Mouse (Mus musculus) monocyte, adult 5-6 weeks (primary cell): ENCODE measurements around the gene Palm2. TPM values are rescaled to one million over a fixed set of nuclear protein-coding genes. Genes with fewer than 3 reads are reported as not detected.

Experiments
- ATAC-seq: fragments of 153-309, 156-312 bp; replicated peaks from 2 replicates; pipeline ENCODE4 v1.8.0; 2017; ENCODE audit warnings: mild to moderate bottlenecking; ENCODE audit not compliant: low TSS enrichment, insufficient number of reproducible peaks, severe bottlenecking, poor library complexity, low FRiP score
- total RNA-seq: library from RNA; stranded (forward); fragments of 200-1000, 200-491, 200-594 nt; gene quantifications from 3 replicates; pipeline ENCODE4 v1.2.3, GENCODE M21; 2017

Palm2 gene
- total RNA-seq, 1 experiment from 2014 or later = not detected

DNA sequence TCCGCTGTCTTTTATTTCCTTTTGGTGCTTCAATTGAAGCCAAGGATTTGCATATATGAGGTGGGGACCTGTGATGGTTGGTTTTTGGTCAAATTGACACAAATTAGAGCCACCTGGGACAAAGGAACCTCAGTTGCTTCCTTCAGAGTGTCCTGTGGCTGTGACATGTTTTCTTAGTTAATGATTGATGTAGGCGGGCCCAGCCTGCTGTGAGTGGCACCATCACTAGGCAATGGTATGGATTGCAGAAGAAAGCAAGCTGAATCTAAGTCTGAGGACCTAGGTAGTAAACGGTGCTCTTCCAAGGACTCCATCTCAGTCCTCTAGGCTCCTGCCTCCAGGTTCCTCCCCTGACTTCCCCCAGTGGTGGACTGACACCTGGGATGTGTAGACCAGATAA is 76.5 kb downstream of the Palm2 start:
- ATAC-seq = no peak

DNA sequence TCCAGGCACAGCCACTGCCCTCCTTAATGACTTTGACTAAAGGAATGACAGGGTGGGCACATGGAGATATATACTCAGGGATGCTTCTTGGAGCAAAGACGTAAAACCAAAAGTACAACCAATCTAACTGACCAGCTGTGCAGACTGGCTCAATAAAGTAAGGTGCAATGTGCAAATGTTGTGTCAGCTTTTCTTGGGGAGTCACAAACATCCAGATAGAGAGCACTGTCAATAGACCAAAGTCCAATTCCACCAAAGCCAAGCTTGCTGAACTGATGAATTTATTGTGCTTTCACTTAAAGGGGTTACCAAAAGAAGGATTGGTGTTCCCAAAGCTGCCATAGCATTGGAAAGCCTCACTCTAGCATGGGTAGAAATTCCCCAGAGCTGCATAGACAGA is 77.7 kb downstream of the Palm2 start:
- ATAC-seq = no peak

DNA sequence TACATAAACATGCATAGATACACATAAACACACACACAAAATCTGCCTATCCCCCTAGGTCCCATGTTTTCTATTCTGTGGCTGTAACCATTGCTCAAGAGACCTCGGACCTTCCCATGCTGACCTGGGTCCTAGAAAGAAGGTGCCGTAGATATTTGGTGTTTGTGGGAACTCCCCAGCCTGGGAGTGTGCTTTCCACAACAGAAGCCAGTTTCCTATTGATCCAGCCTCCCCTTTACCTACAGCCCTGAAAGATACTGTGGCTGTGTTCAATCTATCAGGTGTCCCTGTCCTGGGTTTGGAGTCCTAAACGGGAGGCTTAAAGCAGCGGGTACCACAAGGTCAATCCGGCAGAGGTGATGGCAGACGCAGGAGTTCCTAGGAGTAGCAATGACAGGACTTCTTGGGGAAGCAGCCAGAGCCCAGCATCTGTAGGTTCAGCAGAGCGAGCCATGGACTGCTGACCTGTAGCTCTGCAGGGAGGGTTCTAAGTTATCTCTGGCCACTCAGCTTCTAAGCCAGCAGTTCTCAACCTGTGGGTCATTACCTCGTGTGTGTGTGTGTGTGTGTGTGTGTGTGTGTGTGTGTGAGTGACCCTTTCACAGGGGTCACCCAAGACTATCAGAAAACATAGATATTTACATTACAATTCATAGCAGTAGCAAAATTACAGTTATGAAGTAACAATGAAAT is 79.3 kb downstream of the Palm2 start:
- ATAC-seq = no peak

DNA sequence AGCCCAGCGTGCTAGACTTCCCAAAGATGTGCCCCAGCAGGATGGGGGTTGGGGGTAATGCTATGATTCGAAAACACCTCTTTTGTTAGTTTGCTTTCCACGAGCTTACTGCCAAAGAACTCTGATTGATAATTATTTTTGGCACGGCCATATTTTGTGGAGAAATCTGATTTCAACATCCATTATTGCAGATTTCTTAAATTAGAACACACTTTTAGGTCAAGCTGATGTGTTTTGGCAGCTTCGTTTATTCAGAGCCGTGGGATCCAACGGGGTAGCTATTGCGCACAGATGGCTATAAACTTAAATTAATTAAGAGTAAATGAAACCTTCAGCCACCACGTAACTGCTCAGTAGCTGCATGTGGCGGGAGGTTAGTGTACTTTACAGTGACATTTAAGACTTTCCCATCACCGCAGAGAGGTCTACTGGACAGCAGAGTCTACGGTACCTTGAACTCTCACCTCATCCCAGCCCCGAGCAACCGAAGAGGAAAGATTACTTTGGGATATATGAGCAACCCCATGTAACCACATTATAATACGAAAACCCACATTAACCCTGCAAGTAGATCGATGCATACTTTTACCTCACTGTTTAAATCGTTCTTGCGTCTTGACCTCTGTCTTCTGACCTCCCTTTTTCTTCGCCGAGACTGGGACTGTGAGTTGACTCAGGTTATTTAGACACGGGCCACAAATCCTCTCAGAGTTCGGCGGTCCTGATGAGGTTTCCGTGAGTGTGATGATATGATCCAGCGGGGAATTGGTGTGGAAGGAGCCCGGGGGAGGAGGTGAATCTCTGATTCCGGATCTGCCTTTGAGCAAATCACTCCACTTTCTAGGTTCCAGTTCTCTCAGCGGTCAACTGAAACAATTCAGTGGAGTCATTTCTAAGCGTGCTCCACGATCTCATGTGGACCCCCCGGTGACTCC is 80.2 kb downstream of the Palm2 start:
- ATAC-seq = no peak

DNA sequence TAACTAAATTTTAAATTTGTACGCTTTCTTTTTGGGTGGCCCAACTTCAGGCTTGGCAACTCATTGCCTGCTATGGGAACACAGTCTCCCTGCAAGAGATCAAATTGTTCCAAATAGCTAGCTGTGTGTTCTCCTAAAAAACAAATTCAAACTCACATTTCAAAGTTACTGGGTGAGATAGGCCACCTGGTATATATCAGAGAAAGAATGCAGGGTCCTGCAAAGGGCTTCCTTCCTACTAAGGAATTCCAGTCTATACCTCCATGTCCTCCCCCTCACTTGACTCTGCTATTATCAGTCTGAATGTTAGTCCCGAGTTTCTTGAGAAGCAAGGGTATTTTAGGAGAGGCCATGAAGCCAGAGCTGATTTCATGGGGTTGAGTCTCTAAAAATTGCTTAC is 81.3 kb downstream of the Palm2 start:
- no peak for ATAC-seq

DNA sequence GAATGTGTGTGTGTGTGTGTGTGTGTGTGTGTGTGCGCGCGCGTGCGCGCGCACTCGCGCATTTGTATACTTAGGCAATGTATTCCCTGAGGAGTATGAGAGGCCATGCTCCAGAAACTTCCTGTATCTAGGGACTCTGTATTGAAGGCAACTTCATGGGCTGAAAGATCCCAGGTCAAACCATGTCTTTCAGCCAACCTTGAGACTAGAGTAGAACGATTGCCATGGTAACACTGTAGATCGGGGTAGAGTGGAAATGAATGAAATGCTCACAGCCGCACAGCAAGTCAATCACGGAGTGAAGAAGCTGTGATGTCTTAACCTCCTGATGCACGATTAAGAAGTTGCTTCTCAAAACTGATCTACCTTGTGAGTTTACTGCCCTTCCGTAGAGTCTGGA is 89.4 kb downstream of the Palm2 start:
- ATAC-seq = no peak

DNA sequence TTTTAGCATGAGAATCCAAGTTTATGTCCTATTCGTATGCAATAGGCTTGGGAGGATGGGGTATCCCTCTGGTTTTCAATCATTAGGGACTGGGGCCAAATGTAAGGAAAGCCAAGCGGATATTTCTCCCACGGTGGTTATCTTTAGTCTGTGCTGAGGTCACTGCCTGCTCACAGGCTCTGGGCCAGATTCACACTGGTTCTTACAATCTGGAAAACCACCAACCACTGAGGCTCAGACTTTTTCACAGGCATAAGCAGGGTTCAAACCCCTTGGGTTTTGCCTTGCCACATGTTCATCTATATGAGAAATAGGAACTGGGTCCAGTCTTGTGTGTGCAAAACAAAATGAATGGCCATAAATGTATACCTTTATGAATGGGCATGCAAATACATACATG is 90.4 kb downstream of the Palm2 start:
- no peak for ATAC-seq

DNA sequence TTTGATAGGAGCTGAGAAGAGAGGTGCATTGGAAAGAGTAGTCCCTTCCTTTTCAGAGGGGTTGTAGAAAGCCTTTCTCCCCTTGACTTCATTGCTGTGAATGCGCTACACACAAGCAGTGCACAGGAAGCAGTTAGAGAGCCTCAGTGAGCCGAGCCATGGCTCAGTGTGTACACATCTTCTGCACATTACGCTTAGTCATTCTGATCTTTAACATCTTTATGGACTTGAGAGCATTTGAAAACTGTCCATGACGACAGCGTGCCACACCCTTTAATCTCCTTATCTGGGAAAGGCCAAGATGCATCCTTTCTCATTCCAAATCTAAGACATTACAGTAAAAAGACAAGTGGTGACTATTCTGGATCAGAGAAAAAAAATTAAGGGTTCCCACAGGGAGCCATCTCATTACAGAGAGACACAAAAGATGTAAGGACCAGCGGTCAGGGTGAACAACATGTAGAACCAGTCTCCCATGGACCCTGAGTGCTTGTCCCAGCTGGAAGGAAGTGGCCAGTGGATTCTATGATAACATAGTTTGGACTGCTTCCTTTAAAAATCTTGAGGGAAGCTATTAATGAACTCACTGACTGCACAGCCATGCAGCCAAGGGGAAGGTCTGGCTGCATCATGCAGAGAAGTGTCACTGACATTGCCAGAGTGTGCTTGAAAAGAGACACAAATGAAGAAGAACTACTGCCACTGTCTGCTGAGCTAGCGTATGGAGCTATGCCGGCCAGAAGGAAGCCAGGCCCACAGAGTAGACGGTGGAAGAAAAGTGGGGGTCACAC is 91.4 kb downstream of the Palm2 start:
- ATAC-seq = no peak

DNA sequence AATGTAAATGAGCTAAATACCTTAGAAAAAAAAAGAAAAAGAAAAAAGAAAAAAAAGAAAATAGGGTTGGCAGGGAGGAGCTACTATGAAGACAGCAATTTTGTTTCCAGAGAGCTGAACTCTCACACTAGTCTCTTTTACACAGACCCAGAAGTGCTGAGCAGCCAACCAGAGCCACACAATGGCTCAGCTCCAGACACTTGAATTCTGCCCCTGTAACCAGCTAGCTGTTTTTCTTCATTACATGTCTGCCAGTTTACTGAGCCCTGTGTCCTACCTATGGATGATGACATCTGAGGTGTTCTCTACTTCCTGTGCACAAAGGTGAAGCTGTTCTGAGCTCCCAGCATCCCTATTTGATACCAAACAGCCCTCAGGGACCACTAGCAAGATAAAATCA is 94.2 kb downstream of the Palm2 start:
- ATAC-seq = no peak

DNA sequence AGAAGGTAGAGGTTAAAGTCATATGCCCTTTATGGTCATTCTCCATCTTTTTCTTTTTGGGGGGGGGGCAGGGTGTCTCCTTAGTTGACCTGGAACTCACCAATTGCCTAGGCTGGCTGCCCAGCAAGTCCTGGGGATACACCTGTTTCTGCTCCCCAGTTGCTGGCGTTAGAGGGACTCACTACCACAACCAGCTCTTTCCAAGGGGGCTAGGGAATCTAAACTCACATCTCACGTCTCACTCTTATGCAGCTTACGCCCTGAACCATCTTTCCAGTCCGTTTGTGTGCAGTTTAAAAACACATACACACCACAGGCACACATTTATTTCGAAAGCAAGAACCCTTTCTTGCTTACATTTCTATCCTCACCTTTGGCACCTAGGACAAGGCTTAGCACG is 99.6 kb downstream of the Palm2 start:
- no peak for ATAC-seq

DNA sequence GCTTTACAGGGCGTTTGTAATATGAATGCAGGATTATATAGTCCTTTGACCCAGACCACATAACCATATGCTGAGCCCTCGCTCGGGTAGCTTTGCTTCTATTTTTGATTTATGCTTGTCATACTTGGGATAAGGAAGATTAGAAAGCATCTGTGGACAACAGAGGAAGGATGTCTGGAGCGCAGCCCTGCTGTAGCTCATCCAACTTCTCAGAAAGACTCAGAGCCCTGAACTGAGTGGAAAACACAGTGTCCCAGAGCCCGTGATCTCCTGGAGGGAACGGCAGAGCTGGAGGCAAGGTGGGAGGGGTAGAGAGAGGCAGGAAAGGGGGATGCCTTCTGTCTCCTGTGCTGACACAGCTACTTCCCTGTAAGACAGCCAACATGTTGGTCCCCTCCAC is 100.2 kb downstream of the Palm2 start:
- no peak for ATAC-seq

DNA sequence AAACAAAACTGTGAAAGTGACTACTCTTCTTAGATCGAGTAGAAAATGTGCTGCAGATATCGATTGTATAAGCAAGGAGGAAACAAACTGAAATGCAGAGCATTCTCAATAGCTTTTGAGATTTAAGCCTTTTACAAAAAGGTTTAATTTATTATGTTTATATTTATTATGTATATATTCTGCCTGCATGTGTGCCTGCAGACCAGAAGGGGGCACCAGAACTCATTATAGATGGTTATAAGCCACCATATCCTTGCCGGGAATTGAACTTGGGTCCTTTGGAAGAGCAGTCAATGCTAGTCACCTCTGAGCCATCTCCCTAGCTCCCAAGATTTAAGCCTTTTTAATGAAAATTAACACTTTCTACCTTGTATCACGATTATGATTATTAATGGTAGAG is 101.0 kb downstream of the Palm2 start:
- ATAC-seq = no peak

DNA sequence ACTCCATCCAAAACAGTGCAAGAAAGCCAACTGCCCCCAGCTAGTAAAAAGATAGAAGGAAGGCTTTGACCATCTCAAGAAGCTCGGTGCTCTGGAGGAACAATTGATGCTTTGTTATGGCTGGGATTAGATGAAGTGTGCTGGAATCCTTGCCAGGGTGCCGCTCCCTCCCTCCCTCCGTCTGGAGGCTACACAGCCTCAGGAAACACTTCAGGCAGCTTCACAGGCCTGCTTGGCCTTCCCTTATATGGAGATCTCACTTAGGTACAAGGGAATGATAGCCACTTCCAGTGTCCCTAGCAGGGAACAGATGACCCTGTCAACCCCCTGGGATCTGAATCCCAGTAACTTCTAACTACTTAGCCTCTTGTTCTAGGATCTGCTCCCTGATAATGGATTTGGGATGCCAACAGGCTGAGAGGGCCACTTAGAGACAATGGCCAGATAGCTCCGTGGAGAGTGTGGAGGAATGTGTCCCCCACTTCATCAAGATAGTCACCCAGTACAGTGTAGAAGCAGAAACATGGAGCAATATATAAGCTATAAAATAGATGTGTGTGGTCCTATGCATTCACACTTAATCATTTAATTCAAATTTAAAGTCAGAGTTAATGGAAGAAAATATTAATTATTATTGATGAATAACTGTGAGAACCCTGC is 104.1 kb downstream of the Palm2 start:
- ATAC-seq = no peak

DNA sequence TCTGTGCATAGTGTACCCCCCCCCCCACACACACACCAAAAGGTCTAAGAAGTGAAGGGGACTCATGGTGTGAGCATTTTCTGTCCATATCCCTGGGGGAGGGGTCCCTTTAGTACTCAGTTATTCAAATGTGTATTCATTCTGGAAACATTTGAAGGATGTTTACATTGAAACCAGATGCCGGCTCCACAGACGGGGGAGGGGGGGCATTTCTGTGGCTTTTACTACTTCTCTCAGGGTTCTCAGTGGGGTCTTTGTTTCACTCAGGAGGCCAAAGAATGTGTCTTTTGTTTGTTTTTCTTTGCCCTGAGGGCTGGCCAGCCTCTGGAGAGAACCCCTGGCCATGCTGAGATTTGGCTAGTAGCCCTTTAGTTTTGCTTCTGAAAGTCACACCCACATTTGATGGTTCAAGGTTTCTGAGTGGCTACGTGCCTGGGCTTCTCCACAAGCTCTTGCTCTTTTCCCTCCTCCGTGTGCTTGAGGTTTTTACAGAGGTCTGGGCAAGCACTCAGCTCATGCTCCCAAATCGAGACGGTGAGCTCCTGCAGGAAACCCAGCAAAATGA is 109.7 kb downstream of the Palm2 start:
- ATAC-seq = no peak

DNA sequence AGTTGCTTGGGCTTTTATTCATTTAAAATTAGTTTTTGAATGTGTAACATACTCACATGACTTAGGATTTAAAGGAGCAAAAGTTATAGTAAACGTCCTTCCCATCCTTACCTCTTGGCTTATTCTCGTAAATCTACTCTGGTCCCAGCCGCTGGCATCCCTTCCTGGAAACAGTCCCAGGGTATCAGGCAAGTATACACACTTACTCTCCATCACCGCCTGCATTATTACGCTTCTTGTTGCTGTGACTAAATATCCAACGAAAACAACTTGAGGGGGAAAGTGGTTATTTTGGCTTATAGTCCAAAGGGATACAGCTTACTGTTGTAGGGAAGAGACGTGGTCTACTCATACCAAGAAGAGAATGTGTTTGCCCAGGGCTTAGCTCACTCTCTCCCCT is 113.7 kb downstream of the Palm2 start:
- ATAC-seq = no peak

DNA sequence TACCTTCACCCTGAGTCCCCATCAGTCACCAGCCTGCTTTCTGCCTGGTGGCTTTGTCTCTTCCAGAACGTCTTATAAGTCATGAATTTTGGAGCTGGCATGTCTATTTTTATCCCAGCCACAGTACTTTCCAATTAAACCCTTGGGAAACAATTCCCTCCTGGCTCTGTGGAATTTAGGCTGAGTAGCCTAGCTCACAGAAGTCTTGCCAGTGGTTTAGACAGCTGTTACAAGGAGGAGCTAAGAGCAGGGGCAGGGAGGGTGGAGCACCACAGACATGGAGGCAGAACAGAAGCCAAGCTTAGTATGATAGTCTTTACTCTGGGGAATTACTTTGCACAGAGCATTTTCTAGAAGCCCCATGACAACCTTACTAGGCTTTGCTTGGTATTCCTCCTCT is 116.2 kb downstream of the Palm2 start:
- ATAC-seq = no peak

DNA sequence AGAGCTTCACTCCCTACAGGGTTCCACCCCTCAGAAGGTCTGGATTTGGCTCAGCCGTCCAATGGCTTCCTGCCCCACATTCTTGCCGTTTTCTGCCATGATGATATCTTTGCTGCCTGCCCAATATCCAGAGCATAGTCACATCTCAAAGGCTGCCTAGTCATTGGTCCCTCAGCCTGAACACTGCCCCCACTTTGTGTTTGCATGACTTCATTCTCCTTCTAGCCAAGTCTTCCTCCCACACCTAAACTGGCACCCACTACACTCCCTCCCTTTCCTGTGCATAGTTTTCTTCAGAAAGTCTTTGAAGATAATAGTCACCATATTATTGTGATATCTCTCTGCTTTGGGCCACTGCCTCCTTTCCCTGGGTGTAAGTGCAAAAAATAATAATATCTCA is 123.1 kb downstream of the Palm2 start:
- ATAC-seq = no peak

DNA sequence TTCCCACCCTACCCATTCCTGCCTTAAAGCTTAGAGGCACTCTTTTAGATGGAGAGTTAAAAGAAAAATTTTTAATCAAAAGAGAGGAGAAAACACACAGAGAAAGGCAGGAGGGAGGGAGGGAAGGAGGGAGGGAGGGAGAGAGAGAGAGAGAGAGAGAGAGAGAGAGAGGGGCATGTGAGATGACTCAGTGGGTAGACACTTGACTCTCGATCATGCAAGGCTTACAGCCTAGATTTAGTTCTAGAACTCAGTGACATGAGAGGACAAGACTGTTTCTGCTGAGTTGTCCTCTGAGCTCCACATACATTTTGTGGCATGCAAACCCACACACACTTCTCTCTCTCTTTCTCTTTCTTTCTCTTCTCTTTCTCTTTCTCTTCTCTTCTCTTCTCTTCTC is 125.4 kb downstream of the Palm2 start:
- no peak for ATAC-seq

DNA sequence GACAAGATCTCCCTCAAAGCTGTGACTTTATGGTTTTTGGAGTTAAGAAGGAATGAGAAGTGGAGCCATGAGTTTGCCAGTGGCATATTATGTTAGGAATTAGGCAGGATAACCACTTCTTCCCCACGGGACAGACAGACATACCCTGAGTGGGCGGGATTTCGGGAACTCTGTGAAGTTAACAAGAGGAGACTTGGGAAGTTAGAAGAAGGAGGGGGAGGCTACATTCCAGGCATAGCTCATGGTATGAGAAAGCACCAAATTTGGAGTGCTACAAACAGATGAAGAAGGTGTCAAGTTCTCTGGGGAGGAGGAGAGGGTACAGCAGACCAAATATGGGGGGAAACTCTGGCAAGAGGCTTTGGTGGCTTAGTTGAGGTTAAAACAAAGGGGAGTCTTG is 126.0 kb downstream of the Palm2 start:
- ATAC-seq = no peak
